Mouse (Mus musculus): ENCODE results near the gene Ndufs5.

Gene Ndufs5

GRCm38 (mm10) chr4:123717574-123718433 lies at the start of gene Ndufs5:
Gene Ndufs5, minus strand, starts transcription at chr4:123718202.
- peak; percentile 81; the same call in 1 of the 2 replicates for TF ChIP-seq GATA4 (IDR thresholded peaks at IDR 0.05; ENCODE audit: insufficient replicate concordance, low read length)

DNA sequence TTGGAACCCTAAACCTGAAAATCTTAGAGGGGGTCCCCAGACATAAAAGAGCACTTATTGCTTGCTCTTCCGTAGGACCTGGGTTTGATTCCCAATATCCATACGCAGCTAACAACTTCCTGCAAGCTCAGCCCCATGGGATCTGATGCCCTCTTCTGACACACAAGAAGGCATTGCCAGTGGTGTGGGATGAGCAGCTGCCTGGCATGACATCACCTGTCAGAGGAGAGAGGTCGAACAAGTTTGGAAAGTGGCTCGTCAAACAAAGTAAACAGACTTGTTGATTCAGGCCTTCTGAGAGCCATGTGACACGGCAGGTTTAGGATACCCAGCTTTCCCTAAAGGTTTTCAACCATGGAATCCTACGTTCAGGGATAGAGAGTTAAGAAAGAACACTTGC lies 47.1 kb upstream of the Ndufs5 start:
- TF ChIP-seq GATA4 (IDR thresholded peaks at IDR 0.05; ENCODE audit: insufficient replicate concordance, low read length) = no peak

GRCm38 (mm10) chr4:123758306-123758705 lies 40.3 kb upstream of the Ndufs5 start:
- no peak for TF ChIP-seq GATA4 (IDR thresholded peaks at IDR 0.05; ENCODE audit: insufficient replicate concordance, low read length)

DNA sequence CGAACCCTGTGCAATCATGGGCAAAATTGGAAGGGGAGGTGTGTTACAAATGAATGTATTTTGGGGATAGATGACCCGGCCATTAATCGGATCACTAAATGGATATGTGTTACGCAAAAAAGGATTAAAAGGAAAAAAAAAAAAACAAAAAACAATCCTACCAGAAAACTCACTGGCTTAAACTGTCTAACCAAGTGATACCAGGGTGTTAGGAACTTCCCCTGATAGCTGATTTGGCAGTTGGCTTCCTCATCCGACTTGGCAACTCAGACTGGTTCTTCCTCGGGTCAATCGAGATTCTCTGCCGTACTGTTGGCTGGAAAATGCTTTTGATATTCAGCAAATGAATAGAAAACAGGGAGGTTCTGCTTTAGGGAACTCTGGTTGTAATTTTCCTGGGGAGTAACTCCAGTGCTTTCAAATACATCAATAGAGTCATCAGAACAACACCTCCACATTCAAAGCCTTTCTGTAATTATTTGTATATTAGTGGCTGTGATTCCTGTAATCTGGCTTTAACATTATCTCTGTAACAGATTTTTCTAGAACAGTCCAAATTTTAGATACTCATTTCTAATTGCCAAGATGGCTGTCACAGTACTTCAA lies 32.8 kb upstream of the Ndufs5 start:
- TF ChIP-seq GATA4 (IDR thresholded peaks at IDR 0.05; ENCODE audit: insufficient replicate concordance, low read length) = peak; percentile 95

DNA sequence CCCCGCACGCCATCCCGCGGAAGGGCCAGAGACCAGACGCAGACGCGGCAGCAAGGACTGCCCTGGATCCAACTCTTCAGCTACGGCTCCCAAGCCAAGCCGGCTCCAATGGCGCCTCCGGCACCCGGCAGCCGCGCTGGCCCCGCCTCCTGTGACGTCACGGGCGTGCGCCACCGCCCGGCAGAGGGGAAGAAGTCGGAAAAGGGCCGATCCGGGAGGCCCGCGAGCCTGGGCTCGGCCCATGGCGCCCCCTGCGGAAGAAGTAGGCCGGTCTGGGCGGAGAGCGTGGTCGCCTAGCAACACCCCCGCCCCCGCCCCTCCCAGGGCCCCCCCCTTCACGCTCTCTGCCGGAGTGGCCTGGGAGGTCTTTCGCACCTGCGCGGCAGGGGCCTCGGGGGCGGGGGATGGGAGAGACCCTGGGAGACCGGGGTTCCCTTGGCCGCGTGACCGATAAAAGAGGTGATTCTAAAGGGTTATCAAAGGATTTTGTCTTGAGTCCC lies 32.2 kb upstream of the Ndufs5 start, which contains the start of gene Akirin1:
TSS of gene Akirin1 (minus strand) at position 194 of the 500 bp plus-strand sequence.
- no peak for TF ChIP-seq GATA4 (IDR thresholded peaks at IDR 0.05; ENCODE audit: insufficient replicate concordance, low read length)

DNA sequence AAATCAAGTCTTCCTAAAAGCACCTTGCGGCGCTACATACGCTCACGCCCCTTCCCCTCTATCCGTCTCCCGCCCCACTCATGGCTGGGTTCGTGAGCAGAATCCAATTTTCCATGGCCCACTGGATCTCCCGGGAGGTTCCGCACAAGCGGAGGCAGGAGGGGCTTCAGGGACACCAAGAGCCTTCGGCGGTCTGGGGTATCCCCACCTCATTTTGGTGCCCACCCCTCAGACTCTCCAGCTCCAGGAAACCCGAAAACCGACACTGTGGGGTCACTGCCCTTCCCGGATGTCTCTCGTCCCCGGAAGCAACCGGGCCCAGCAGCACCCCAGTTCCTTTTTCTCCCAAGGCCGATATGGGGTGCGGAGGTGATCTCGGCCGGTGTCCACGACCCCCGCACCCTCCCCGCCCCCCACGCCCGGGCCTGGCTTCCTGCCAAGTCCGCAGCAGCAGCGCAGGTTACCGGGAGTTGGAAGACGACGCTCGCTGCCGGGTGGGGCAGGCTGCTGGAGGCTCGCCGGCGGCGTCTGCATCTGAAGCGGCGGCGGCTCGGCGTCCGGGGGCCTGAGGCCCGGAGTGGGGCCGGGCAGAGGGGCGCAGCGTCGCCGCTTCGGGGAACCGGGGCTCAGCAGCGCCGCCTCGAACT lies 31.6 kb upstream of the Ndufs5 start:
- TF ChIP-seq GATA4 (IDR thresholded peaks at IDR 0.05; ENCODE audit: insufficient replicate concordance, low read length) = no peak

- TF ChIP-seq GATA4 (IDR thresholded peaks at IDR 0.05; ENCODE audit: insufficient replicate concordance, low read length) = no peak
Observed at GRCm38 (mm10) chr4:123748726-123749415, 30.9 kb upstream of the Ndufs5 start.

- TF ChIP-seq GATA4 (IDR thresholded peaks at IDR 0.05; ENCODE audit: insufficient replicate concordance, low read length) = no peak
Observed at GRCm38 (mm10) chr4:123745221-123745775, 27.3 kb upstream of the Ndufs5 start.

- no peak for TF ChIP-seq GATA4 (IDR thresholded peaks at IDR 0.05; ENCODE audit: insufficient replicate concordance, low read length)
Observed at GRCm38 (mm10) chr4:123742891-123743290, 24.9 kb upstream of the Ndufs5 start.

DNA sequence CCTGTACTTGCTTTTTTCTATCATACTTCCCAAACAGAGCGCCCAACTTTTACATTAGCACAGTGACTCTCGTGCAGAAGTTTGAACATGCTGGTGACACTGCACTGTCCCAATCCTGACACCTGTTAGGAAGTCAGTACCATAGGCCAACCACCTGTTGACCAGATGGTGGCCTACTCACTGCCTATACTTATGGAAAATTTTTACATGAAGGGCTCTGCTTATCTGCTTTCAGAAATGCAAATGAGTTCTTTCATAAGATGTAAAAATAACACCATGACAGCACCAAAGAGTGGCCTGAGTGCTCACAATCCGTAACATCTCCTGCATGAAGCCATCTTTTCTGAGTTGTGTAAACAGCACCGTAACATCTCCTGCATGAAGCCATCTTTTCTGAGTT lies 20.7 kb upstream of the Ndufs5 start:
- TF ChIP-seq GATA4 (IDR thresholded peaks at IDR 0.05; ENCODE audit: insufficient replicate concordance, low read length) = no peak

DNA sequence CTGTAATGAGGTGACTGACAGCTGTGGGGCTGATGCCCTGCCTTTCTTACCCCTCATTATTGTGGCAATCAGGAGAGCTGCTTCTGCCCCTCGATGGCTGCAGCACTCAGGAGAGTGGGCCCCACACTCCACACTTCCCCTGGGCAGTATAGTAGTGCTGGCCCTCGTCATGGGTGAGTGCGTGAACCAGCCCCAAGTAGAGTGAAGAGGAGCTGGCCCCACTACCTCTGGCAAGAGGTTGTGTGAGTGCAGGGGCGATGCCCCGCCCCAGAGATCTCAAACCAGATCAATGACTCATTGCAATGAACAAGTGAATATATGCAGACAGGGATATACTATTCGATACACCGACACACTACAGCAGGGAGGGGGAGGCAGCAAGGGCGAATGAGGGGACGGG lies 15.5 kb upstream of the Ndufs5 start:
- no peak for TF ChIP-seq GATA4 (IDR thresholded peaks at IDR 0.05; ENCODE audit: insufficient replicate concordance, low read length)

- no peak for TF ChIP-seq GATA4 (IDR thresholded peaks at IDR 0.05; ENCODE audit: insufficient replicate concordance, low read length)
Observed at GRCm38 (mm10) chr4:123732921-123733320, 14.9 kb upstream of the Ndufs5 start.

- no peak for TF ChIP-seq GATA4 (IDR thresholded peaks at IDR 0.05; ENCODE audit: insufficient replicate concordance, low read length)
Observed at GRCm38 (mm10) chr4:123732163-123732910, 14.3 kb upstream of the Ndufs5 start.

- TF ChIP-seq GATA4 (IDR thresholded peaks at IDR 0.05; ENCODE audit: insufficient replicate concordance, low read length) = no peak
Observed at GRCm38 (mm10) chr4:123721761-123722160, 3.8 kb upstream of the Ndufs5 start.
